Mouse (Mus musculus) cortical plate, adult 2 months (tissue): ENCODE measurements around the gene Adamts9.

Experiments used
- CTCF ChIP-seq: fragments of 200-500 bp; IDR thresholded peaks from 2 replicates; pipeline ENCODE4 v1.5.1; 2011; ENCODE audit warnings: mild to moderate bottlenecking, control low read depth, low read length; ENCODE audit not compliant: insufficient read depth; ENCODE audit errors: extremely low read depth
- POLR2A ChIP-seq: fragments of 200-500 bp; IDR thresholded peaks from 2 replicates; pipeline ENCODE4 v1.6.1; 2011; ENCODE audit warnings: mild to moderate bottlenecking, low read length, control low read depth; ENCODE audit not compliant: insufficient read depth; ENCODE audit errors: extremely low read depth

- TF ChIP-seq CTCF (no peak), POLR2A (no peak)
Observed at GRCm38 (mm10) chr6:92822006-92822405, 121.3 kb downstream of the Adamts9 start.
